Mouse (Mus musculus): ENCODE measurements around the gene Spns3. TPM values are rescaled to one million over a fixed set of nuclear protein-coding genes. Genes with fewer than 3 reads are reported as not detected.

Spns3 gene
- polyA plus RNA-seq, 1 experiment, result not detected

- H3K4me1 ChIP-seq (ENCODE audit: control insufficient read depth, insufficient read depth, insufficient read length, low read length), result no peaks in the 10 kb centered on the region
- no peak overlapping the region for H3K4me3 ChIP-seq (ENCODE audit: insufficient read depth, low read depth, low read length)
- no peak overlapping the region for H3K27ac ChIP-seq (replicated peaks; ENCODE audit: low read depth, low read length)
Observed at GRCm38 (mm10) chr11:72514967-72515366, 35.3 kb downstream of the Spns3 start.

- no peak overlapping the region for H3K4me3 ChIP-seq (ENCODE audit: insufficient read depth, low read depth, low read length)
- H3K4me1 ChIP-seq (ENCODE audit: control insufficient read depth, insufficient read depth, insufficient read length, low read length), result no peaks in the 10 kb centered on the region
- no peak overlapping the region for H3K27ac ChIP-seq (replicated peaks; ENCODE audit: low read depth, low read length)
Observed at GRCm38 (mm10) chr11:72508651-72509050, 41.7 kb downstream of the Spns3 start.

GRCm38 (mm10) chr11:72507651-72508050, 42.7 kb downstream of the Spns3 start:
- Histone ChIP-seq H3K4me3 (ENCODE audit: insufficient read depth, low read depth, low read length) (no peak overlapping the region), H3K27ac (replicated peaks; ENCODE audit: low read depth, low read length) (no peak overlapping the region)

GRCm38 (mm10) chr11:72504016-72504797, 46.1 kb downstream of the Spns3 start:
- H3K4me1 ChIP-seq (ENCODE audit: control insufficient read depth, insufficient read depth, insufficient read length, low read length), result no peaks in the 10 kb centered on the region
- no peak overlapping the region for H3K4me3 ChIP-seq (ENCODE audit: insufficient read depth, low read depth, low read length)
- no peak overlapping the region for H3K27ac ChIP-seq (replicated peaks; ENCODE audit: low read depth, low read length)

More at GRCm38 (mm10) chr11:72507651-72508050, 42.7 kb downstream of the Spns3 start:
- no peaks in the 10 kb centered on the region for H3K4me1 ChIP-seq (ENCODE audit: control insufficient read depth, insufficient read depth, insufficient read length, low read length)

DNA sequence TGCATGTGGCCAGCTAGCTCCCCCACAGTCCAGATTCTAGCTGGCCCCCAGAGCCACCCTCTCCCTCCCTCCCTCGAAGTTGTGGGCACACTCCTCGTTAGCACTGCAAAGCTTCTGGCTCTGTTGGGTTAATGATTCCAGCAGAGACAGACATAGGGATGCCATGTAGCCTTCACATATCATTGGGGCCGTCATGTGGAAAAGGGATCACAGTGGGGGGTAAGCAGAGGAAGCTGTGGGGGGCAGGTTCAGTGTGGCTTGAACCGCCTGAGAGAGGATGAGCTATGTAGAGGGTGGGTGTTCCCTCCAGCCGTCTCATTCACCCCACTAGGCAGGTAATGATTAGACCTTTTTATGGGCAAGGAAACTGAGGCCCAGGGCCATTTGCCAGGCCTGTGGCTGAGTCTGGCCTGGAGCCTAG, 46.8 kb downstream of the Spns3 start:
- H3K4me3 ChIP-seq (ENCODE audit: insufficient read depth, low read depth, low read length), result no peak overlapping the region
- H3K27ac ChIP-seq (replicated peaks; ENCODE audit: low read depth, low read length), result no peak overlapping the region
- H3K4me1 ChIP-seq (ENCODE audit: control insufficient read depth, insufficient read depth, insufficient read length, low read length), result no peaks in the 10 kb centered on the region

DNA sequence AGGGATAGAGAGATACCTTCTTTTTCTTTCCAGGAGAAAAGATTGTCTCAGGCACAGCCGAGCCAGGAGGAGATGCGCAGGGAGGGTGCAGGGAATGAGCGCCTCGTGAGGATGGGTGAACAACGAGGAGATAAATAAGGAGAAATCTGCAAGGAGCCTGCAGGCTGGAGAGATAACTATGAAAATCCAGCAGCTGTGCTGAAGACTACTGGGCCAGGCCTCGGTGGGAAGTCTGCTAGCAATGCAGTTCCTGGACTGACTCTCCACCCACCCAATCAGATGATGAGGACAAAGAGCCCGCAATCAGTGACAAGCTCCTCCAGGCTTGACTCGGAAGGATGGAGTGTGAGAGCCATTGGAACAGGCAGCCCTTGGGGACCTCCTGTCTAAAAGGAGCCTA, 48.1 kb downstream of the Spns3 start:
- Histone ChIP-seq H3K4me3 (ENCODE audit: insufficient read depth, low read depth, low read length) (no peak overlapping the region), H3K27ac (replicated peaks; ENCODE audit: low read depth, low read length) (no peak overlapping the region), H3K4me1 (ENCODE audit: control insufficient read depth, insufficient read depth, insufficient read length, low read length) (no peaks in the 10 kb centered on the region)

DNA sequence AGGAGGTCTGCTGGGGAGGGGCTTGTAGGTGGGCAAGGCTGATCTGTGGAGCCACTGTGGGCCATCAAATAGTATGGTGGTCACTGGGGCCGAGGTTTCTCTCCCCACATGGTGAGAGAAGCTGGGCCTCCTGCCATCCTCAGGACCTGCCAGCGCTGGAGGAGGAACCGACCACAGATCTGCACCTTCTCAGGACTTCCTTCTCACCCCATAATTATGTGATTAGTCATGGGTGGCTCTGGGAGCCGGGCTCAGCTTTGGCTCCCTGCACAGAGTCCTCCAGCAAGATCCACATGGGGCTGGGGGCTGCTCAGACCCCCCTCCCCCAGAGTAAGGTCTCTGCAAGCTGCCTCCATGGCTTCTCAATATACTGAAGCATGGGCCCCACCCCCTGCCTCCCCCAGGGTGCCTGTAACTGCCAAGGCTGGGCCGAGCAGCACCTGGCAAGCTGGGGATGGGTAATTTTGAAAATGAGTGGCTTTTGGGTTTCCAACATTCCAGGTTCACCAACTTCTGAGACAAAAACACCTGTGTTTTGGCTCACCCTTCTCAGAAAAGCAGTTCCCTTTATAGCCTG, 48.8 kb downstream of the Spns3 start:
- Histone ChIP-seq H3K27ac (replicated peaks; ENCODE audit: low read depth, low read length) (no peak overlapping the region), H3K4me3 (ENCODE audit: insufficient read depth, low read depth, low read length) (no peak overlapping the region)

GRCm38 (mm10) chr11:72500139-72500538, 50.2 kb downstream of the Spns3 start:
- Histone ChIP-seq H3K4me1 (ENCODE audit: control insufficient read depth, insufficient read depth, insufficient read length, low read length) (no peaks in the 10 kb centered on the region), H3K4me3 (ENCODE audit: insufficient read depth, low read depth, low read length) (no peak overlapping the region), H3K27ac (replicated peaks; ENCODE audit: low read depth, low read length) (no peak overlapping the region)

More for the DNA sequence above, 48.8 kb downstream of the Spns3 start:
- no peaks in the 10 kb centered on the region for H3K4me1 ChIP-seq (ENCODE audit: control insufficient read depth, insufficient read depth, insufficient read length, low read length)

DNA sequence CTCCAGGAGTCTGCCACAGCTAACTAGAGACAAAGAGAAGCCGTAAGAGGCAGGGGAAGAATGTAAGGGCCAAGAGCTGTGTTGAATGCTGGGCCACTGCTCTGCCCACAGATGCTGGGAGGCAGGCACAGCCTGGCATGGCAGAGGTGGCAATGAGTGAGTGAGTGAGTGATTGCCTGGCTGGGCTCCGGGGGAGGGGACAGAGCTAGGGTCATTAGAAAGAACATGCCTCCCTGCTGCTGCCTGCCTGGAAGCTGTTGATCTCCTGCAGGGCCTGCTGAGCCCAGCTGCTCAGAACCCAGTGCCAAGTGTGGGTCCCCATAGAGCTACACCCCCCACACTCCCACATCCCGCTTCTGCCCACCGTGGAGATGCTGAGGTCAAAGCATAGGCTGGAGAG, 52.9 kb downstream of the Spns3 start:
- H3K27ac ChIP-seq (replicated peaks; ENCODE audit: low read depth, low read length), result no peak overlapping the region
- no peaks in the 10 kb centered on the region for H3K4me1 ChIP-seq (ENCODE audit: control insufficient read depth, insufficient read depth, insufficient read length, low read length)
- no peak overlapping the region for H3K4me3 ChIP-seq (ENCODE audit: insufficient read depth, low read depth, low read length)

- H3K27ac ChIP-seq (replicated peaks; ENCODE audit: low read depth, low read length), result no peak overlapping the region
- H3K4me1 ChIP-seq (ENCODE audit: control insufficient read depth, insufficient read depth, insufficient read length, low read length), result no peaks in the 10 kb centered on the region
- no peak overlapping the region for H3K4me3 ChIP-seq (ENCODE audit: insufficient read depth, low read depth, low read length)
Observed at GRCm38 (mm10) chr11:72496775-72497174, 53.5 kb downstream of the Spns3 start.

DNA sequence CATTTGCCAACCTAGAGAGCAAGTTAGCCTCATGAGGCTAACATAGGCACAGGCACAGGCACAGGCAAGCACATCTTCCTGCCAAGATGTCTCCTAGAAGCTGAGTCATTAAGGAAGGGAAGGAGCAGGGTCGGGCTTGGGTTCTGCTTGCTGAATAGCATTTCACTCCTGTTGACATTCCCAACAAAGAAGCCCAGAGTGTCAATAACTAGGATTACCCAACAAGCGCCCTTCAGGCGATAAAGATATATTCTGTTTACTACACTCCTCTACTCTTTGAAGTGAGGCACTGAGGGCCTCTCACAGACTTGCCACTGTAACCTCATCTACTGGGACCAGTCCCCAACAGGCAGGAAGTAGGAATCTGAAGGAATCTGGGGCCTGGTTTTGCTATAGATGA, 54.2 kb downstream of the Spns3 start:
- Histone ChIP-seq H3K4me3 (ENCODE audit: insufficient read depth, low read depth, low read length) (no peak overlapping the region), H3K27ac (replicated peaks; ENCODE audit: low read depth, low read length) (no peak overlapping the region), H3K4me1 (ENCODE audit: control insufficient read depth, insufficient read depth, insufficient read length, low read length) (no peaks in the 10 kb centered on the region)

DNA sequence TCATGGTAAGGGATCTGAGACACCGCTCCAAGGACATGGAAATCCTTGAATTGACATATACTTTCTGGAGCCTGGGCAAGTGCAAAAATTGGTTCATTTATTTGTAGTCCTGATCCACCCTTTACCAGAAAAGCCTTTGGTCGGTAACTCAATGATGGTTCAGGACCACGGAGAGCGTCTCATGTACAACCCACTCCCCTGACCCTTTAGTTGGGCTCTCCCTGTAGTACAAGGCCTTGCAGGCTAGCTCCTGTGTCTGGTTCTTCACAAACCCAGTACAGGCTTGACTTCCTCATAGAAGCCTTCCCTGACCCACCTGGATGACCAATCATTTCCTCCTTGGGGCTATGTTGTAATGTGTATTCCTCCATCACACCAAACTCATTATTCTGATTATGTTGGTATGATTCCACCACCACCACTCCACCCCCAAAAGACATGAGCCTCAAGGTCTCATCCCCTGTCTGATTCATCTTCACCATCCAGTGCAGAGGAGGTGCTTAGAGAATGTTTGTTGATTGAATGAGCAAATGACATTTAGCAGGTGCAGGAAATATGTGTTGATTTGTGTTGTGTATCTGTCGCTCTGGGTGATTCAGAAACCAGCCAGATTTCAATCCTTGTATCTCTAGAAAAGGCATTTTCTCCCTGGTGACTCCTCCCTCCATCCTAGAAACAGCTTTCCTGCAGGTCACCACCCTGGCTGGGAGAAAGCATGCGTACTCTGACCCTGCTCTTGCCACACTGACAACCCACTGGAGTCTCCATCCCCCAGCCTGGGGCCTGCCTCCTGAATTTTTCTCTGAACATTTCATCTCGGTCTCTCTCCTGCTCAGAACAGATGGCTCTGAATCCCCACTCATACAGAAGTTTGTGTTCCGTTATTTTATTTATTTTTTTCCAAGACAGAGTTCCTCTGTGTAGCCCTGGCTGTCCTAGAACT, 56.0 kb downstream of the Spns3 start:
- Histone ChIP-seq H3K4me1 (ENCODE audit: control insufficient read depth, insufficient read depth, insufficient read length, low read length) (no peaks in the 10 kb centered on the region), H3K4me3 (ENCODE audit: insufficient read depth, low read depth, low read length) (no peak overlapping the region), H3K27ac (replicated peaks; ENCODE audit: low read depth, low read length) (no peak overlapping the region)

DNA sequence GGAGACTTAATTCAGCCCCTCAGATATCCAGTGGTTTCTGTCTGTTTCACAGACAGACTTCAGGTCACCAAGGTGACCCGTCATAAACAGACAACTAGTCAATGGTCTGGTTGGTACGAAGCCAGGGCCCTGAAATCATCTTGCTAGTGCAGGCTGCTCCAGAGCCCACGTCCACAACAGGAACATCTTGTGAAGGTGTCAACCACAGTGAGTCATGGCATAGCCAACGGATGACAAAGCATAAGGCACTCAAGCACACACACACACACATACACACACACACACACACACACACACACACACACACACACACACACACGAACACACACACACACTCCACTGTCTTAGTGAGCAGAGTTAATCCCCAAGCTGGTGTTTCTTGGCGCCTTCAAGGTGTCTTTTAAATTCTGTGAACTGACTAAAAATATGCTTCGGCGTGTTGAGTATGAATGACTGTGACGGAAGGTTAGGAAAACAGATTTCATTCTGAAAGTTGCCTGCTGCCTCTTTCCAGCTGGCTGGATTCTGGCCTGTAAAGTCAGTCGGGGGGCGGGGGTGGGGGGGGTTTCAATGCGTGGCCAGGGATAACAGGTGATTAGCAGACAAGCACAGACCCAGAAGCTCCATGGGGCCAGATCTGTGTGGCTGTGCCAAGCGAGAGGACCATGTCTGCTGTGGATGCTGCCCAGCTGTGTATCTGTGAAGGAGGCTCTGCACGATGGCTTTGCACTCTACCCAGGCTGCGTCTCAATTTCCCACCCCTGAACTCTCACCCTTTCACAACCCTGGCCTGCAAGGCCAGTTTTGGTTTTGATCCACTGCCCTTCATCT, 59.0 kb downstream of the Spns3 start:
- H3K4me3 ChIP-seq (ENCODE audit: insufficient read depth, low read depth, low read length), result no peak overlapping the region
- H3K27ac ChIP-seq (replicated peaks; ENCODE audit: low read depth, low read length), result no peak overlapping the region
- peaks cover 3% of the 10 kb centered on the region for H3K4me1 ChIP-seq (ENCODE audit: control insufficient read depth, insufficient read depth, insufficient read length, low read length)

- Histone ChIP-seq H3K4me3 (ENCODE audit: insufficient read depth, low read depth, low read length) (peak within 1 kb of the TSS; percentile 69), H3K27ac (replicated peaks; ENCODE audit: low read depth, low read length) (0 out of 2 replicates have a peak within 1 kb of the TSS, but pooled peaks have one; percentile 20), H3K4me1 (ENCODE audit: control insufficient read depth, insufficient read depth, insufficient read length, low read length) (peaks cover 8% of the 10 kb centered on the region)
Observed at GRCm38 (mm10) chr11:72489881-72490301, 60.4 kb downstream of the Spns3 start, which contains the start of gene Spns2. Spns2 (minus strand) TSS chr11:72489904.
